Mouse (Mus musculus): ENCODE results near the gene Serpinb8. TPM values are rescaled to one million over a fixed set of nuclear protein-coding genes. Genes with fewer than 3 reads are reported as not detected.

Serpinb8 gene
- total RNA-seq, 2 experiments from 2014 or later: 0.97 to 2.2 TPM

DNA sequence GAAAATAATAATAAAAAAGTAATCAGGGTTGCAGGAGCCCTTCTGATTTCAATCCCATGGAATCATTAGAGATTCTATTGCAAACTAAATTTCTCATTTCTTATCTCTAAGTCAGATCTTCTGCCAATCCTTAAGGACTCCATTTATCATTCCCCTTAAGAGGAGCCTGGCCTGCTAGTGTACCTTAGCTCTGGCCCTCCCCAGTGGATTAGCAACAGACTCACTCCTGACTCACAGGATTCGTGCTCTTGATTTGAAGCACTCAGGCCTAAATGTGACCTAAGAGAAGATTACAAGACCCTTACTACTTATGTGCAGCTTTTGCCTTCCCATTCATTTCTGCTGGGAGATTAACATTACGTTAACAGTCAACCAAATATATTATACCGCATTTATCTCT lies 48.7 kb downstream of the Serpinb8 start:
- no peak for DNase-seq
- intact Hi-C loops (cut with DNase I): no loop called here

GRCm38 (mm10) chr1:107642457-107643118 lies 52.8 kb downstream of the Serpinb8 start:
- intact Hi-C loops (cut with DNase I): no loop called here

DNA sequence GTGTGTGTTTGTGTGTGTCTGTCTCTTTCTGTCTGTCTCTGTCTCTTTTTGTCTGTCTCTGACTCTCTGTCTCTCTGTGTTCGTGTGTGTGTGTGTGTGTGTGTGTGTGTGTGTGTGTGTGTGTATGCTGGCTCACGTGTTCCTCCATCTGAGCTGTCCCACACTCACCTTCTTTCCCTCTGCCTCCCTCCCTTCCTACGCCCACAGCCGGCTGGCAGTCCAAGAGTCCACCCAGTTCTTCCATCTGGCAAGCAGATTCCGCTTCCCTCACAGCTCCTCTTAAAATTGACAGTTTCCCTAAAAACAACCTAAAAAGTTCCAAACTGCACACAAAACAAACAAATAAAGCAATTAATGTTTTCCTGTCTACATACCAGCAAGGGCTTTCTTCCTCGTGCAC lies 55.3 kb downstream of the Serpinb8 start:
- intact Hi-C loops (cut with DNase I): no loop called here

More at GRCm38 (mm10) chr1:107642457-107643118, 52.8 kb downstream of the Serpinb8 start:
- no peak for DNase-seq

GRCm38 (mm10) chr1:107657689-107658088 lies 67.9 kb downstream of the Serpinb8 start:
- intact Hi-C loops (cut with DNase I): no loop called here
- no peak for DNase-seq

More for the DNA sequence above, 55.3 kb downstream of the Serpinb8 start:
- DNase-seq: no peak

Other genes starting within 250 kb of the Serpinb8 start
- not detected for gene Serpinb11, start 228.8 kb upstream of the Serpinb8 start, total RNA-seq (2021)
- not detected for gene Serpinb7, start 190.4 kb upstream of the Serpinb8 start, total RNA-seq (2021)
- gene Serpinb2, start 78.6 kb upstream of the Serpinb8 start, total RNA-seq (2021): not detected

All from gastrocnemius, postnatal 36 days (tissue).